Mouse (Mus musculus) kidney, postnatal 0 days (tissue): ENCODE results near the gene Gnmt. TPM values are rescaled to one million over a fixed set of nuclear protein-coding genes. Genes with fewer than 3 reads are reported as not detected.

Experiments used
- ATAC-seq: fragments of 200-750 bp; cut with Nextera tagmentation; replicated peaks from 2 replicates; pipeline ENCODE4 v1.8.0; 2017; ENCODE audit warnings: low read depth, moderate number of reproducible peaks, moderate TSS enrichment, moderate library complexity; ENCODE audit not compliant: low FRiP score
- DNase-seq: peaks from one replicate; pipeline ENCODE4 v3.0.0-alpha.2; 2016; ENCODE audit warnings: low spot score
- H3K27ac ChIP-seq: fragments of 300-500 bp; sonication (generic); 2 replicates; pipeline ENCODE4 v1.5.1; 2014; ENCODE audit warnings: mild to moderate bottlenecking
- H3K27me3 ChIP-seq: fragments of 300-500 bp; sonication (generic); 2 replicates; pipeline ENCODE4 v1.6.1; 2014; ENCODE audit warnings: low read length, mixed read lengths; ENCODE audit not compliant: insufficient read depth
- H3K36me3 ChIP-seq: fragments of 300-500 bp; sonication (generic); 2 replicates; pipeline ENCODE4 v1.6.1; 2014; ENCODE audit warnings: low read length, mixed read lengths; ENCODE audit not compliant: insufficient read depth
- H3K4me1 ChIP-seq: fragments of 300-500 bp; sonication (generic); replicated peaks from 2 replicates; pipeline ENCODE4 v1.6.1; 2014; ENCODE audit warnings: antibody characterized with exemption, low read length, mixed read lengths; ENCODE audit not compliant: insufficient read depth
- H3K4me2 ChIP-seq: fragments of 300-500 bp; sonication (generic); 2 replicates; pipeline ENCODE4 v1.6.1; 2014; ENCODE audit warnings: mild to moderate bottlenecking, low read length, moderate library complexity, mixed read lengths
- H3K4me3 ChIP-seq: fragments of 300-500 bp; sonication (generic); replicated peaks from 2 replicates; pipeline ENCODE4 v1.5.1; 2014; ENCODE audit warnings: low read depth, low read length
- H3K9ac ChIP-seq: fragments of 300-500 bp; sonication (generic); 2 replicates; pipeline ENCODE4 v1.6.1; 2014; ENCODE audit warnings: low read depth, low read length
- H3K9me3 ChIP-seq: fragments of 300-500 bp; sonication (generic); replicated peaks from 2 replicates; pipeline ENCODE4 v1.6.1; 2016; ENCODE audit warnings: low read length, inconsistent platforms, mixed read lengths
- CTCF ChIP-seq: IDR thresholded peaks from 2 replicates; pipeline ENCODE4 v1.5.1; 2016; ENCODE audit warnings: antibody characterized with exemption, low read depth, mild to moderate bottlenecking, moderate library complexity
- WGBS: fragments of 180-500 bp; shearing (Covaris S2); extraction: QIAGEN DNeasy Blood & Tissue Kit; methylation state at CpG from one replicate; pipeline ENCODE4 v1.1.7; 2014; 5-methylcytosine and 5-hydroxymethylcytosine counted together
- polyA plus RNA-seq: library from polyadenylated mRNA; unstranded; fragments of >200 nt; fragmentation: Nextera tagmentation; extraction: Ambion mirVana; gene quantifications from 2 replicates; pipeline ENCODE4 v1.2.1, GENCODE M21; 2015

The Gnmt gene
- polyA plus RNA-seq, 1 experiment from 2014 or later, result 9.0 TPM

DNA sequence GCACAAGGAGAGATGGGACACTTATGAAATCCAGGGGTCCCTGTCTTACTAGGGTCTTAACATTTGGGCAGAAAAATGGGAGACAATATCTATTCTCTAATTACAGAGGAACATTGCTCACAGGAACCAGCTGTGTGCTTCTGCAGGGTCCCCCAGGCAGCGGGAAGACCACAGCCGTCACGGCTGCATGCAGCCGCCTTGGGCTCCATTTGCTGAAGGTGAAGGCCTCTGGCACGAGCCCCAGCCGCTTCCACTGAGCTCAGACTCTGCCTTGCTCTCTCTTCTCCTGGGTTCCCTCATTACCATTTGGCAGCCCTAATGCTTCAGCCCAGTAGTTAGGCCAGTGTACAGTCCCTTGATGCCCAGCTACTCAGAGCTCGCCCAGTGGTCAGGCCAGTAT is 7.9 kb downstream of the Gnmt start:
- ATAC-seq (no peak), DNase-seq (no peak)
- Histone ChIP-seq H3K27me3 (no peaks in the 10 kb centered on the region), H3K36me3 (peaks cover 29% of the 10 kb centered on the region; the same call in 1 of the 2 replicates), H3K9me3 (no peaks in the 10 kb centered on the region), H3K4me2 (no peak overlapping the region), H3K4me3 (no peak overlapping the region), H3K27ac (no peak overlapping the region), H3K4me1 (no peaks in the 10 kb centered on the region), H3K9ac (no peak overlapping the region)
- 92% methylated on average over 7 of the region's 7 CpGs for WGBS
- TF ChIP-seq CTCF, result no peak

DNA sequence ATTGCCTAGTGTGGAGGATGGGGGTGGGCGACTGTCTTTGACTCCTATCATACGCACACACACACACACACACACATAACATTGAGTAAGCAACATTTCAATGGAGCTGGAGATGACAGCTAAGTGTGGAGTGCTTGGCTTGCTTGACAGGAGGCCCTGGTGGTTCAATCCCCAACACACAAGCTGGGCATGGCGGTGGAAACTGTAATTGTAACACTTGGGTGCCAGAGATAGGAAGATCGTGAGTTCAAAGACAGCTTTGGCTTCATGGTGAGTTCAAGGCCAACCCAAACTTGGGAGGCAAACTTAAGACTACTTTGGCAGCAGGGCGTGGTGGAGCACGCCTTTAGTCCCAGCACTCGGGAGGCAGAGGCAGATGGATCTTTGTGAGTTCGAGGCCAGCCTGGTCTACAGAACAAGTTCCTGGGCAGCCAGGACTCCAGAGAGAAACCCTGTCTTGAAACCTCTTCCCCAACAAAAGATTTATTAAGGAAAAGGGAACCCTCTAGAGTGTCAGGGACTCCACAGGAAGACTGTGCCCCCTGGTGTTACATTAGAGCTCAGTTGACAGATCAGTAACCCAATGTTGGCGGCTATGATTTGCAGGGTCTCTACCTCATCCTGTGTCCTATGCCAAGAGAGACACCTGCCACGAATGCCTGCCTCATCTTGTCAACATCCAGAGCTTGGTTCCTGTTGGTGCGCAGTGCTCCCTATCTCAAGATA is 14.0 kb downstream of the Gnmt start:
- Histone ChIP-seq H3K4me1 (peaks cover 11% of the 10 kb centered on the region; the same call in 1 of the 2 replicates), H3K4me2 (no peak overlapping the region), H3K4me3 (no peak overlapping the region), H3K27me3 (no peaks in the 10 kb centered on the region), H3K9ac (no peak overlapping the region), H3K36me3 (peaks cover 21% of the 10 kb centered on the region), H3K9me3 (no peaks in the 10 kb centered on the region), H3K27ac (no peak overlapping the region)
- WGBS, result 93% methylated on average over 11 of the region's 11 CpGs
- peak; percentile 28; the same call in 1 of the 2 replicates for TF ChIP-seq CTCF
- DNase-seq, result no peak
- ATAC-seq, result no peak

DNA sequence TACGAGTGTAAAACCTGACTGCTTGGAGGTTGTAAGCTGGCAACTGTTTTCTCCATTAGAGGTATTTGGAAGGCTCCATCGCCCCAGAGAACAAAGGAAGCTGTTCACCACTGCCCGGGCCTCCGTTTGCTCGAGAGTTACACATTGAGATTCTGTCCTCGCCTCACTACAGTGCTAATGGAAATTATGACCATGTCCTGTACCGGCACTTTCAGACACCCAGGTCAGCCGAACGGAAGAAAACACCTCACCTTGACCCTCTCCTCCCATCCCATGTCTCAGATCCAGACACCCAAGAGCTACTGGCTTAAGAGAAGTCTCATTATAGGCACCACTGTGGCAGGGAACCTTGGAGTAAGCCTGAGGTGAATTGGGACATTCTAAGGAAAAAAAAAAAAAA is 15.1 kb downstream of the Gnmt start:
- Histone ChIP-seq H3K4me2 (no peak overlapping the region), H3K4me3 (no peak overlapping the region), H3K4me1 (peaks cover 11% of the 10 kb centered on the region; the same call in 1 of the 2 replicates), H3K27me3 (no peaks in the 10 kb centered on the region), H3K27ac (no peak overlapping the region), H3K9ac (no peak overlapping the region), H3K36me3 (peaks cover 21% of the 10 kb centered on the region), H3K9me3 (no peaks in the 10 kb centered on the region)
- no peak for TF ChIP-seq CTCF
- 84% methylated on average over 9 of the region's 9 CpGs for WGBS
- ATAC-seq (no peak), DNase-seq (no peak)

DNA sequence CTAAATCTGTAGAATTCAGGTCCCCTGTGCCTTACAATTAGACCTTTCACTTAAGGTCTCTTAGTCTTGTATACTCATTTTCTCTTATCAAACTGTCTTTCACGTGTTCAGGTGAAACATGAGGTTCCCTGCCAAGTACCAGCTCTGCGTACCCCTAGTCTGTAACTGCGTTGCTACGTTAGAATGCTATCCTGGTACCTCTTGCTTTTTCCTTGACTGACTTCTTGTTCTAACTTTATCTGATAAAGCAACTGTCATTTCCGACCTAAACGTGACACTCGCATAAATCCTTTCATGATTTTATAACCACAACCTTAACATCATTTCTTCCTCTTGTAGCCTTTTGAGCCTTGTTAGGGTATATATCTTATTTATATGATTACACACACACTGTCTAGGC is 16.5 kb downstream of the Gnmt start:
- H3K4me1 ChIP-seq, result peaks cover 11% of the 10 kb centered on the region; the same call in 1 of the 2 replicates
- H3K36me3 ChIP-seq, result peaks cover 21% of the 10 kb centered on the region
- no peak overlapping the region for H3K27ac ChIP-seq
- no peaks in the 10 kb centered on the region for H3K9me3 ChIP-seq
- 57% methylated on average over 7 of the region's 7 CpGs for WGBS
- H3K9ac ChIP-seq, result peak overlapping the region; percentile 95
- H3K4me2 ChIP-seq, result peak overlapping the region; percentile 99
- no peaks in the 10 kb centered on the region for H3K27me3 ChIP-seq
- no peak for ATAC-seq
- no peak for DNase-seq
- TF ChIP-seq CTCF, result no peak
- peak overlapping the region; percentile 100 for H3K4me3 ChIP-seq

DNA sequence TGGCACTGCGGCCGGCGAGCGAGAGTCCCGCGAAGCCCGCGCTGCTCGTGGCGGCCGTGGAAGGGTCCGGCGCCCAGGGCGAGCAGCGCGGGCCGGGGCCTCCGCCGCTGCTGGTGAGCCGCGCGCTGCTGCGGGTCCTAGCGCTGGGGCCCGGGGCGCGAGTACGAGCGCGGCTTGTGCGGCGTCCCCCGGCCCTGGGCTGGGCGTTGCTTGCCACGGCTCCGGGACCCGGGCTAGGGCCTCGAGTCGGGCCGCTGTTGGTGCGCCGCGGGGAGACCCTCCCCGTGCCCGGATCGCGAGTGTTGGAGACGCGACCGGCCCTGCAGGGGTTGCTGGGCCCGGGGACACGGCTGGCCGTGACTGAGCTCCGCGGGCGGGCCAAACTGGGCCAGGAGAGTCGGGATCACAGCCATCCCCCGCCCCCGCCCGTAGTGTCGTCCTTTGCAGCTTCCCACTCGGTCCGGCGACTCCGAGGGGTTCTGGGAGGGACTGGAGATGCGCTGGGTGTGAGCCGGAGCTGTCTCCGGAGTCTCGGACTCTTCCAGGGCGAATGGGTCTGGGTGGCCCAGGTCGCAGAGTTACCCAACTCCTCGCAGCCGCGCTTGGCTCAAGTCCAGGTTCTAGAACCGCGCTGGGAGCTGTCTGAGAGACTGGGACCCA is 17.2 kb downstream of the Gnmt start:
- peak overlapping the region; percentile 99 for H3K4me2 ChIP-seq
- H3K4me3 ChIP-seq, result peak overlapping the region; percentile 100
- H3K9ac ChIP-seq, result peak overlapping the region; percentile 95
- H3K27me3 ChIP-seq, result no peaks in the 10 kb centered on the region
- no peak for TF ChIP-seq CTCF
- peaks cover 11% of the 10 kb centered on the region; the same call in 1 of the 2 replicates for H3K4me1 ChIP-seq
- DNase-seq (no peak), ATAC-seq (peak; percentile 72)
- peak overlapping the region; percentile 86 for H3K27ac ChIP-seq
- H3K9me3 ChIP-seq, result no peaks in the 10 kb centered on the region
- under 1% methylated on average over 69 of the region's 76 CpGs for WGBS
- H3K36me3 ChIP-seq, result peaks cover 17% of the 10 kb centered on the region

DNA sequence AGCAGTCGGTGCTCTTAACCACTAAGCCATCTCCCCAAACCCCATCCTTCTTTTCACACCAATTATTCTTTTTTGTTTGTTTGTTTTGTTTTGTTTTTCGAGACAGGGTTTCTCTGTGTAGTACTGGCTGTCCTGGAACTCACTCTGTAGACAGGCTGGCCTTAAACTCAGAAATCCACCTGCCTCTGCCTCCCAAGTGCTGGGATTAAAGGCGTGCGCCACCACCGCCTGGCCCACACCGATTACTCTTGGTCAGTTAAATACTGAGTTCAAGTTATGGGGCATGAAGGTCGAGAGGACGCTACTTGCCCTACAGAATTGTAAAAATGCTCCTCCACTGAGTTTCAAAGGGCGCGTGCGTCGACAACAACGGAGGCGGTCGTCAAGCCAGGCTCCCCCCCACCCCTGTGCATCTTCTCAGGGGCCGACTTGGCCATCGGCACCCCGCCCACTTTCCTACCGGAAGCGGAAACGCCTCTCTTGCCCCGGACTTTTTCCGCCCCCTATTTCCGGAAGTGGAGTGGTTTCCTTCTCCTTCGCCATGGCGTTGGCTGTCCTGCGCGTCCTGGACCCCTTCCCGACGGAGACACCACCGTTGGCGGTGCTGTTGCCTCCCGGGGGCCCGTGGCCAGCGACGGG is 17.9 kb downstream of the Gnmt start, which contains the start of gene Pex6:
Gene Pex6, plus strand, starts transcription at position 505 of the 639 bp plus-strand sequence.
- ATAC-seq (peak; percentile 87), DNase-seq (peak; percentile 97)
- no peak for TF ChIP-seq CTCF
- H3K4me2 ChIP-seq, result peak within 1 kb of the TSS; percentile 99
- peak within 1 kb of the TSS; percentile 86 for H3K27ac ChIP-seq
- H3K27me3 ChIP-seq, result no peaks in the 10 kb centered on the region
- H3K9ac ChIP-seq, result peak within 1 kb of the TSS; percentile 95
- peak within 1 kb of the TSS; percentile 100 for H3K4me3 ChIP-seq
- no peaks in the 10 kb centered on the region for H3K9me3 ChIP-seq
- peaks cover 11% of the 10 kb centered on the region; the same call in 1 of the 2 replicates for H3K4me1 ChIP-seq
- peaks cover 15% of the 10 kb centered on the region for H3K36me3 ChIP-seq
- WGBS, result 7% methylated on average over 36 of the region's 36 CpGs
